Mouse (Mus musculus) WW6 (cell line): ENCODE data around the gene Cep68.

Experiments
- DNase-seq: peaks from one replicate; pipeline ENCODE4 v3.0.0-alpha.2; 2013; ENCODE audit warnings: low read depth, low spot score

The Cep68 gene

GRCm38 (mm10) chr11:20249296-20250110 lies at the start of gene Cep68:
Gene Cep68, minus strand, starts transcription at chr11:20249429.
- DNase-seq: peak; percentile 92

GRCm38 (mm10) chr11:20284463-20284862 lies 35.2 kb upstream of the Cep68 start:
- no peak for DNase-seq

- no peak for DNase-seq
Measured at GRCm38 (mm10) chr11:20282601-20283219, 33.5 kb upstream of the Cep68 start.

DNA sequence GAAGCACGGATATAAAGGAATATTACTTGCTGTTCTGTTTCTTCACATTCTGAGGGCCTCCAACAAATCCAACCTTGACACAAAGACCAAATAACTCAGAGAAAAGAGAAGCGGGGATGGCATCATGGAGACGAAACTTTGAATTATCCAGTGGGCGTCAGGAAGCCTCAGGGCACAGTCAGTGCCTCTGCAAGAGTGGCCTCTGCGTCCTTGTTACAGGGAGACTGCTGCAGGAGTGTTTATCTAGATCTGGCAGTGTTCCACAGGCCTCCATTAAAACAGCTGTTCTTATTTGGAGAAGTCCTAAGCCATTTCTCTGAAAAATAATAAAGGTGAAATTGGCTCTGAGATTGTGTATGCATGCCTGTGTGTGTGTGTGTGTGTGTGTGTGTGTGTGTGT lies 31.8 kb upstream of the Cep68 start:
- no peak for DNase-seq

DNA sequence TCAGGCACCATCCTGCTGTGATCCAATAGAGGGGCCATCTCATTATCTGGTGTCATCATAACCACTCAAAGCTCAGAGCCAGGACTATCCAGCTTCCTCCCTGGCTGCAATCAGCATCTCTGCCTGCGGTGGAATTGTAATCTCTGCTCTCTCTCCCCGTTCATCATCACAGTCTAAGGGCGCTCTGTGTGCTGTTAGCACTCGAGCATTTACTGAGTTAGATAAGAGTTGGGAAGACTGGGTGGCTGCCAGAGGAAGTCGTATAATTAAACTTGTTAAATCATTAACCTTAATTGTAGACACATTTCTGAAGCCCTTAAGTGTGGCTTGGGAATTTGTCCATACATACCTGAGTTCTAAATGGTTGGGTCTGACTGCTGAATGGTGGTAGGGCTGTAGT lies 29.5 kb upstream of the Cep68 start:
- DNase-seq: no peak

GRCm38 (mm10) chr11:20277106-20277505 lies 27.9 kb upstream of the Cep68 start:
- no peak for DNase-seq

DNA sequence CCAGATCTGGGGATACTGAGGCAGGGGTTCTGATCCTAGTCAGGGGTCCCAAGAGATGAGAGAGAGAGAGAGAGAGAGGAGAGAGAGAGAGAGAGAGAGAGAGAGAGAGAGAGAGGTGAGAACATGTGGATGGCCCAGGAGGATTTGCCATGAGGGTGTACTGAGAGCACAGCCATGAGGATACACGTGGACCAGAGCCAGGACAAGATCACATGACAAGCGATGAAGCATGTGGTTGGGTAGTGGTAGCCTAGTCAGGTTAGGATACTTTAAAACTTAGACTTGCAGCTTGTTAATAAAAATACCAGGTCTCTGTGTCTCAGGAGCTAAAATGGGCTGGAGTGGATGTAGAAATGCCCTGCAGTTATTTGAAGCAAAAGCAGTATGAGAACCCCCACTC lies 26.7 kb upstream of the Cep68 start:
- no peak for DNase-seq

- no peak for DNase-seq
Measured at GRCm38 (mm10) chr11:20269885-20270284, 20.7 kb upstream of the Cep68 start.

DNA sequence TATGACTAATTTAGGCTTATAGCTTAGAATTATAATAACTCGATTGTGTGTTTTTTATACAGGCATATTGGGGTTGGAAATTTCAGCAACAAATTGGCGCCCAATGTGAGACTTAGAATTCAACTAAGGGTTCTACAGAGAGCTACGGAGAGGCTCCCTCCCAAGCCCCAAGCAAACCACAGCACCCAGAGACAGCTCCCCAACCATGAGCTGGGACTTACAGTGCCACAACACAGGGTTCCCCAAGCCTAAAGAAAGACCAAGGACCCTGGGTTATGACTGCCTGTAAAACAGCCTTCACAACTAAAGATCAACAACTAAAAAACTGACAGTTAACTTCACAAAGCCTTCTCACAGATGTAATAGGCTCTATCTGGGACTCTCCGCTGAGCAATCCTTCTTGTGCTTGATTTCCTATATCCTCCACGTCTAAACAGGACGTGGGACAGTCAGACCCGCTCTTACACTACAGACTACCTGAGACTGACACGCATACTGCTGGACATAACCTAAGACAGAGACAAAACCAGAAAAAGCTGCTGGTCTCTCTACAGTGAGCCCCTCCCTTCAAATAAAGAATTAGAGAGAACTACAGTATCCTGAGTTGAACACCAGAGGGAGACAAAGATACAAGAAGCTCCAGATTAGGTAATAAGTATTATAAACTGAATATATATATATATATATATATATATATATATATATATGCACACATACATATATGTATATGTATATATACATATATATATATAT lies 13.6 kb upstream of the Cep68 start:
- no peak for DNase-seq

DNA sequence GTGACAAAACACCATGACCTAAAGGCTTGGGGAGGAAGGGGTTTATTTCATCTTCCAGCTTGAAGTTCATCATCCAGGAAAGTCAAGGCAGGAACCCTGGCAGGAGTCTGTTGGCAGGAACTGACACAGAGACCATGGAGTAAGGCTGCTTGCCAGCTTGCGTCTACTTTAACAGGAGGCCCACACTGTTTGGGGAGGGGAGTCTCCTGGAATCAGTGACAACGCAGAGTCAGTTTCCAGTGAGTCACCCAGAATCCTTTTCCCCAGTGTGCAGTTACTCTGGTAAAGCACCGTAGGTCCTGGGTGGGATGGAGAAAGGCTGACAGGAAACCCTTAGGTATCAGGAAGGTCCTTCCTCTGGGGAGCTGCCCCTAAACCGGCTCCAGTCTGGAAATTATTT lies 5.6 kb upstream of the Cep68 start:
- no peak for DNase-seq

- DNase-seq: no peak
Measured at GRCm38 (mm10) chr11:20253088-20253487, 3.9 kb upstream of the Cep68 start.

- no peak for DNase-seq
Measured at GRCm38 (mm10) chr11:20250476-20251178, 1.4 kb upstream of the Cep68 start.

- no peak for DNase-seq
Measured at GRCm38 (mm10) chr11:20248840-20249239, 389 bp downstream of the Cep68 start.

GRCm38 (mm10) chr11:20248277-20248676 lies 952 bp downstream of the Cep68 start:
- DNase-seq: no peak

DNA sequence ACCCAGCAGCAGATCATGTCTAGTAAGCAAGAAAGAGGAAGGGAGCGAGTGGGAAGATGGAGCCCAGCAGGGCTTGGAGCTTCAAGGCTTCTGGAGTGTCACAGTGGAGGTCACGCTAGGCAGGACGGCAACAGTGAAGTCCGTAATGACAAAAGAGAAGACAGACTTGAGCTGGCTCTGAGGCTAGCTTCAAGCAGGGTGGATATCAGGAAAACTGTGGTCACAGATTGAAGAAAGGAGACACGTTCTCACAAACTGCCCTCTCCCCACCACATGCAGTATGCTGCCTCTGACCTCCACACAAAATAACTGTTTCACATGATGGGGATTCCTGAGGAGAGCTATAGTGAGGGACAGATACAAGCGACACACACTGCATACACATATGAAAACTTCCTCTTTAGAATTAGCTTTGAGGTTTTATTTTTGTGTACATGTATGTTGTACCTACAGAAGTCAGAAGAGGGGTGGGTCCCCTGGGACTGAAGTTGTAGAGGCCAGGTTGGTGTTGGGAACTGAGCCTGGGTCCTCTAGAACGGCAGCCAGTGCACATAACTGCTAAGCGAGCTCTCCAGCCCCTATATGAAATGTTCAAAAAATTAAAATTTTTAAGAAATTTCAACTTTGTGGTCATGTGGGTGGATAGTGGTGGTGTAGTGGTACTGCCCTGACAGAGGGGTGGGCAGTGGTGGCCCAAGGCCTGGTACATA lies 1.9 kb downstream of the Cep68 start:
- no peak for DNase-seq

GRCm38 (mm10) chr11:20246616-20247015 lies 2.6 kb downstream of the Cep68 start:
- DNase-seq: no peak

GRCm38 (mm10) chr11:20245316-20245715 lies 3.9 kb downstream of the Cep68 start:
- no peak for DNase-seq

DNA sequence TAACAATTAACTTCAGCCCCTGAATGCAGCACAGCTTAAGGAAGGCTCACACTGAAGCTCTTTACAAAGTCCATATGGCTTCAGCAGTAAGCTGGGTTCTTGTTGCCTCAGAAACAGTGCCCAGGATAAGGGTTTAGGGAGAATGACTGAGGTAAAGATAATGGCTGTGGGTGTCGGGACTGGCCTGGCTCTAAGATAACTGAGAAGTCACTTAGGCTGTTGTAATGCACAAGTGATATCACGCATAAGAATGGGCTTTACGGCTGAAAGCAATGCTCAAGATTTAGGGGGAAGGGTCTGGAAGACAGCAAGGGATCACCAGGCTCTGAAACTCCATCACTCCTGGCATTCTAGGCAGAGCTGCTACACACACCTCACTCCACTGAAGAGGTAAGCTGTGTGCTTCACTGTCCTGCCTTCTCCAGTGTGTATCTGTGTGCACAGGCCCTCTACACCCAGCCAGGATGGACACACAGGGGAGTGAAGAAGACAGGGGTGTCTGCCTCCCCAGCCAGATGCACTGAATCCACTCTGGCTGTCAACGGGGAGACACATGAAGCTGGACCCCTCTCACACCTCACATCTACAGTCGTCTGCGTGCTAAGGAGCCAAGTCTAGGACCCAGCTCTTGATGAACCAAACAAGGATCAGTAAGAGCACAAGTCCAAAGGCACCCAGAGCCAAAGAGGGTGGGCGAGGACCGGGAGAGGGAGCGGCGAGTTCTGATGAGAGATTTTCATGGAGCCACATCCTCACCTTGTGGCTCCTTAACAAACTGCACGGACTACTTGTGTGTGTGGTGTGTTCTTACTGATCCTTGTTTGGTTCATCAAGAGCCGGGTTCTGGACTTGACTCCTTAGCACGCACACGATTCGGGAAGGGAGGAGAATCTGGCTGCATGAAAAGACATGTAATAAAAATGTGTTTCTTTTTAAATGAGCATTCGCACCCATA lies 4.6 kb downstream of the Cep68 start:
- DNase-seq: no peak

DNA sequence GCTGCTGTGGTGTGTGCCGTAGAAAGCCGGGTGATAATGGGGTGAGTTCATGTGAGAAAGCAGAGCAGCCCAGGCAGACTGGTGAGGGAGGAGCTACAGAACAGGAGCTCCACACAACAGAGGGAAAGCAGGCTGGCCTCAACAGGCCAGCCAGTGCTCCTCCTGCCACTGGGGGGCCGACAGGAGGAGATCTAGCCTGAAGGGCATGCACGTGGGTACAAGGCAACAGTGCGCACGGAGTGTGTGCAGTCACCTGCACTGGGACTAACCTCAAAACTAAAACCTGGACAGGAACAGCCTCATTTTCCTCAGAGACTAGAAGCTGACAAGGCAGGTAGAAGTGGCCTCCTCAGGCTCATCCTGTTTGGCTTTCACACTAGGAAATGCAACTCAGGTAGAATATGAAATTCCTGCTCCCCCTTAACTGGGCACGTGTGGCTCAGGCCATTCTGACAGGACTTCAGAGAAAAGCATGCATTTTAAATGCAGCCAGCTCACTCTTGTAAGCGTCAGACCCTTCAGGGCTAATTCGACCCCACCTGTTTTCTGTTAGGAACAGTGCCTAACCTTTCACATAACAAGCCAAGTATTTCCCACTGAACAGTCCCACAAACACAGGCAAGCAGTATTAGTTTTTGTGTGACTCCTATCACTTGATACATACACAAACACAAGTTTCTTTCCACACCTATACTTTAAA lies 5.9 kb downstream of the Cep68 start:
- DNase-seq: no peak
